ENCODE assay signal across 20 mouse cellular contexts in the genomic region with DNA sequence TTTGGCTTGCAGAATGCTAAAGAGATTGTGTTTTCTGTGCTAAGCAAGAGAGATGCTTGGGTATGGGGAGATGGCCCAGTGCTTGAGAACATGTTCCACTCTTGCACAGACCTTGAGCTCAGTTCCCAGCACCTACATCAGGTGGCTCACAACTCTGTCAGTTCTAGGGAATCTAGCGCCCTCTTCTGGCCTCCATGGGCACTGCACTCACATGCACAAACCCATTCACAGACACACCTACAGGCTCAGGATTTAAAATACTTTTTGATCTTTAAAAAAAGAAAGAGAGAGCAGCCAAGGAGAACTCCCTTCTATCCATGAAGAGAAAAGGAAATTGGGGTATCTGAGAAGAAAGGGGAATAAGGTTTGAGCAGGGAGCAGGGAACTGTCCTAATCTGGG.
DNase-seq lines count a peak whose midpoint lies in the region; ATAC-seq and TF ChIP-seq lines count a peak whose summit lies in the region.
"Had no signal": no experiment of that assay in that cellular context is flagged by ENCODE, and none has a peak within 500 bp of the region (broad histone marks: within the 10 kb centered on the region; RNA-seq: fewer than 3 reads in every experiment).

No protein-coding gene starts in this region.

- peak; percentile 36 for TF ChIP-seq CTCF in intestine, postnatal 0 days (IDR thresholded peaks at IDR 0.05; ENCODE audit: low read depth)
- 0 out of 2 replicates have a peak, but pooled peaks have one; percentile 12 for TF ChIP-seq CTCF in lung, adult 2 months (IDR thresholded peaks at IDR 0.05; ENCODE audit: insufficient read depth, low read length)
- peak; percentile 35 for TF ChIP-seq CTCF in stomach, postnatal 0 days (IDR thresholded peaks at IDR 0.05; ENCODE audit: low read depth)

- no peak for DNase-seq in lung, adult 2 months
- no peak for DNase-seq in lung, postnatal 10 days
- peak; percentile 45 for DNase-seq in R1 (ENCODE audit: low read depth, low spot score)
- DNase-seq in stomach, postnatal 0 days (ENCODE audit: low spot score) = no peak
- DNase-seq: adrenal gland, postnatal 10 days; cerebellum, adult 9-10 months; gastrocnemius, postnatal 14 days; kidney, adult 18-20 months; kidney, postnatal 4 days; layer of hippocampus, postnatal 36 days; lung, postnatal 4 days had no signal

- no peak overlapping the region for H3K4me3 ChIP-seq in intestine, postnatal 0 days (ENCODE audit: low read depth, low read length)
- H3K4me3 ChIP-seq in intestine, embryonic 15.5 days (replicated peaks) = no peak overlapping the region
- H3K4me3 ChIP-seq in lung, adult 2 months (replicated peaks; ENCODE audit: extremely low read depth, low read depth, low read length) = no peak overlapping the region
- no peak overlapping the region for H3K4me3 ChIP-seq in stomach, postnatal 0 days (ENCODE audit: low read depth, low read length)
- H3K4me3 ChIP-seq: embryonic facial prominence, embryonic 13.5 days; heart, embryonic 12.5 days; liver, embryonic 15.5 days; myocyte had no signal

- no peak for TF ChIP-seq EP300 in stomach, postnatal 0 days (optimal IDR thresholded peaks at IDR 0.05)

- WGBS in intestine, postnatal 0 days = 37% methylated on average over 1 of the region's 1 CpGs
- WGBS in intestine, embryonic 15.5 days = 44% methylated on average over 1 of the region's 1 CpGs
- 39% methylated on average over 1 of the region's 1 CpGs for WGBS in lung, adult 2 months
- WGBS in stomach, postnatal 0 days = 42% methylated on average over 1 of the region's 1 CpGs

- no peak for ATAC-seq in intestine, postnatal 0 days
- no peak for ATAC-seq in intestine, embryonic 15.5 days
- ATAC-seq in stomach, postnatal 0 days (ENCODE audit: low FRiP score, low TSS enrichment) = no peak
- no peak for ATAC-seq in erythroid progenitor cell, adult 5-6 weeks (replicated peaks; ENCODE audit: low FRiP score, poor library complexity, severe bottlenecking)

- no peaks in the 10 kb centered on the region for H3K4me1 ChIP-seq in intestine, postnatal 0 days (replicated peaks; ENCODE audit: control insufficient read depth, insufficient read depth, low read length)
- H3K4me1 ChIP-seq in intestine, embryonic 15.5 days (replicated peaks) = no peaks in the 10 kb centered on the region
- no peaks in the 10 kb centered on the region for H3K4me1 ChIP-seq in lung, adult 2 months (ENCODE audit: control insufficient read depth, insufficient read depth, low read length)
- no peaks in the 10 kb centered on the region for H3K4me1 ChIP-seq in stomach, postnatal 0 days (replicated peaks; ENCODE audit: control insufficient read depth, insufficient read depth)
- H3K4me1 ChIP-seq: liver, embryonic 15.5 days had no signal

- H3K9me3 ChIP-seq in intestine, postnatal 0 days (ENCODE audit: control insufficient read depth) = 0 out of 2 replicates have a peak, but pooled peaks cover 3% of the 10 kb centered on the region
- H3K9me3 ChIP-seq in intestine, embryonic 15.5 days = no peaks in the 10 kb centered on the region
- H3K9me3 ChIP-seq in stomach, postnatal 0 days (ENCODE audit: control insufficient read depth, low read length) = no peaks in the 10 kb centered on the region
- H3K9me3 ChIP-seq: embryonic facial prominence, embryonic 13.5 days had no signal

- no peaks in the 10 kb centered on the region for H3K36me3 ChIP-seq in intestine, postnatal 0 days (ENCODE audit: control insufficient read depth, insufficient read depth)
- H3K36me3 ChIP-seq in intestine, embryonic 15.5 days = no peaks in the 10 kb centered on the region
- no peaks in the 10 kb centered on the region for H3K36me3 ChIP-seq in stomach, postnatal 0 days (ENCODE audit: control insufficient read depth, insufficient read depth, low read length)
- H3K36me3 ChIP-seq: embryonic facial prominence, embryonic 13.5 days; heart, embryonic 12.5 days; liver, embryonic 15.5 days had no signal

- H3K4me2 ChIP-seq in intestine, postnatal 0 days (replicated peaks; ENCODE audit: low read depth) = no peak overlapping the region
- H3K4me2 ChIP-seq in intestine, embryonic 15.5 days (replicated peaks) = no peak overlapping the region
- no peak overlapping the region for H3K4me2 ChIP-seq in stomach, postnatal 0 days (replicated peaks; ENCODE audit: low read depth)
- H3K4me2 ChIP-seq: embryonic facial prominence, embryonic 13.5 days; heart, embryonic 12.5 days; hindbrain, embryonic 14.5 days; liver, embryonic 15.5 days; midbrain, embryonic 11.5 days had no signal

- H3K27me3 ChIP-seq in intestine, postnatal 0 days (replicated peaks; ENCODE audit: control insufficient read depth, insufficient read depth, low read length) = no peaks in the 10 kb centered on the region
- H3K27me3 ChIP-seq in intestine, embryonic 15.5 days (replicated peaks) = no peaks in the 10 kb centered on the region
- no peaks in the 10 kb centered on the region for H3K27me3 ChIP-seq in stomach, postnatal 0 days (ENCODE audit: control insufficient read depth, insufficient read depth, low read length)
- H3K27me3 ChIP-seq: heart, embryonic 12.5 days; liver, embryonic 15.5 days had no signal

- no peak overlapping the region for H3K9ac ChIP-seq in intestine, postnatal 0 days (ENCODE audit: low read depth, low read length)
- H3K9ac ChIP-seq in intestine, embryonic 15.5 days = no peak overlapping the region
- no peak overlapping the region for H3K9ac ChIP-seq in stomach, postnatal 0 days (ENCODE audit: low read length)
- H3K9ac ChIP-seq: embryonic facial prominence, embryonic 13.5 days; heart, embryonic 12.5 days; hindbrain, embryonic 14.5 days; liver, embryonic 15.5 days had no signal

- no peak for TF ChIP-seq POLR2A in lung, adult 2 months (IDR thresholded peaks at IDR 0.05; ENCODE audit: borderline replicate concordance, extremely low read depth, low read depth, low read length)

- no peak overlapping the region for H3K27ac ChIP-seq in intestine, postnatal 0 days (ENCODE audit: low read depth, low read length)
- no peak overlapping the region for H3K27ac ChIP-seq in intestine, embryonic 15.5 days
- H3K27ac ChIP-seq in stomach, postnatal 0 days (replicated peaks) = no peak overlapping the region
- H3K27ac ChIP-seq: embryonic facial prominence, embryonic 13.5 days; hindbrain, embryonic 14.5 days; liver, embryonic 15.5 days had no signal
